Mouse (Mus musculus): ENCODE data around the gene Smco2.
"Not testable (repeated sequence)": the region's sequence is repeated elsewhere in the genome, so short reads cannot be mapped to it uniquely, and the experiment has no call there.

Smco2 gene

DNA sequence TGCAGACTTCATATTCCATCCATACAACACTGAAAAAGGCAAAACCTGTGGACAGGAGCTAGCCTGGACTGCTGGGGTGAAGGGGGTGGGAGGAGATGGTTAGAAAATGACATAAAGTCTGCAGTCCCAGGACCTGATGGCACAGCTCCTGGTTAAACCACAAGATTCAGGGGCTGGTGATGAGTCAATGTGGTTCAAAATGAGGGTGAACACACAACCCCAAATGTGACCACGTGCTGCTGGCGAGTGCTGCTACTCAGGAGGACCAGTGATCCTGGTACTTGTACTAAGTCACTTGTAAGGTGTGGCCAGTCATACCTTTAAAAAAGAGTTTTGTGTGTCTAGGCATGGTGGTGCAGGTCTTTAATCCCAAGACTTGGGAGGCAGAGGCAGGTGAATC, 13.2 kb downstream of the Smco2 start:
- no peak for DNase-seq

DNA sequence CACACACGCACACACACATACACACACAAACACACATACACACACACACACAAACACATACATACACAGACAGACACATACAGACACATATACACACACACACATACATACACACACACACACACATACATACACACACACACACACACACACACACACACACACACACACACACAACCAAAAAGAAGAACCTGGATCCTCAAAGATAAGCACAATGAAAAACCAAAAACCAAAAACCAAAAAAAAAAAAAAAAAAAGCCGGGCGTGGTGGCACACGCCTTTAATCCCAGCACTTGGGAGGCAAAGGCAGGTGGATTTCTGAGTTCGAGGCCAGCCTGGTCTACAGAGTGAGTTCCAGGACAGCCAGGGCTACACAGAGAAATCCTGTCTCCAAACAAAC, 14.5 kb downstream of the Smco2 start:
- not testable (repeated sequence) for DNase-seq

DNA sequence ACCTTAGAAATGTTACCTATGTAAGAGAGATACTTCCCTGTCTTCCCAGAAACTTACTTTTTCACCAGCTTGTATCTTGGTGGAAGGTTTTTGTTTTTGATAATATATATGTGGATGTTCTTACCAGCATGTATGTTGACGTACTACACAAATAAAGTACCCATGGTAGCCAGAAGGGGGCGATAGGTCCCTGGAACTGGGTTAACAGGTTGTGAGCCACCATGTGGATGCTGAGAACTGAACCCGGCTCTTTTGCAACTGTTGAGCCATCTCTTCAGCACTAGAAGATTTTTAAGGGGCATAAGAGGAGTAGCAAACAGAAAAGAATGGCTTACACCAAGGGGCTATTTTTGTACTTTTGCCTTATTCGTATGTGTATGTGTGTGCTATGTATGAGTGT, 15.8 kb downstream of the Smco2 start:
- DNase-seq = peak; percentile 20

DNA sequence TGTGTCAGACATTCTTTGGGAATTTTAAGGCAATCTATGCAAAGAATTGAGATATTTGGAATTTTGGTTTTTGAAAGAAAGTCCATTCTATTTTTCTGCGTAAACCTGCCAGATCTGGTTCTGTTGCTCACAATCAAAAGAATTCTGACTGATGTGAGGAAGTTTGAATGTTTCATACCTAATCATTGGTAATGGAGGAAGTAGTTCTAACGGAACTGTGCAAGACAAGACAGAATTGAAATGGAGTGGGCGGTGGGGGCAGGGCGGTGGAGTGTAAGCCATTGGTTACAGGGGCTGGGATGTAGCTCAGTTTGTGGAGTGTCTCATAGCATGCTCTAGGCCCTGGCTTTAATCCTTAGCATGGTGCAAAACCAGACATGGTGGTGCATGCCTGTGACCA, 22.1 kb downstream of the Smco2 start:
- DNase-seq = peak; percentile 12

DNA sequence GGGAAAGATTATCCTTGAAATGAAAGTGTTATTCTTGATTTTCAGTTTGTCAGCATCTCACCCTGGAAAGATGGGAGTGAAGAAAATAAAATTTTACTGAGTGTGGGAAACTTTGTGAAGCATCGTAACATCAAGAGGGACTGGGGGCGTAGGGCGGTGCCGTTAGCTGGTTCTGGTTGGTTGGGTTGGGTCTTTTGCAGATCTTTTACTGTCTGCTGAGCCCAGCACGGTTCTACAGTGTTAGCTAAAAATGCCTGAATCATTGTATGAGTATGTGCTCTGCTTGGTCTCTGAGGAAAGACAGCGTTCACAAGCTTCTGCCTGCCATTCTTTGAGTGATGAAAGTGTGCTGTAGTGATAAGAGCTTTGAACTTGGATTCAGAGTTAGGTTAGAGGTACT, 24.5 kb downstream of the Smco2 start:
- DNase-seq = no peak

DNA sequence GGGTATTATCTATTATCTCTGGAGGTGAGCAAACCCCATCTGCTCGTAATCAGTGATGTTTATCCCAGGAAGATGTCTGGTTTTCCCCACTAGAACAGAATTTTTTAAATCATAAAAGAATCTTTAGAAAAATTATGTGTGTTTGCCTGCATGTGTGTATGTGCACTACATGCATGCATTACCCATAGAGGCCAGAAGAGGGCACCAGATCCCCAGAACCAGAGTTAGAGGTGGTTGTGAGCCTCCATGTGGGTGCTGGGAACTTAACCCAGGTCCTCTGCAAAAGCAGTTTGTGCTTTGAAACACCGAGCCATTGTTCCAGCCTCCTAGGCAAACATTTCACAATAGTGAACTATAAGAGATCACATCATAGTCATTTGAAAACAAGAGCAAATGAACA, 26.9 kb downstream of the Smco2 start:
- DNase-seq = no peak

DNA sequence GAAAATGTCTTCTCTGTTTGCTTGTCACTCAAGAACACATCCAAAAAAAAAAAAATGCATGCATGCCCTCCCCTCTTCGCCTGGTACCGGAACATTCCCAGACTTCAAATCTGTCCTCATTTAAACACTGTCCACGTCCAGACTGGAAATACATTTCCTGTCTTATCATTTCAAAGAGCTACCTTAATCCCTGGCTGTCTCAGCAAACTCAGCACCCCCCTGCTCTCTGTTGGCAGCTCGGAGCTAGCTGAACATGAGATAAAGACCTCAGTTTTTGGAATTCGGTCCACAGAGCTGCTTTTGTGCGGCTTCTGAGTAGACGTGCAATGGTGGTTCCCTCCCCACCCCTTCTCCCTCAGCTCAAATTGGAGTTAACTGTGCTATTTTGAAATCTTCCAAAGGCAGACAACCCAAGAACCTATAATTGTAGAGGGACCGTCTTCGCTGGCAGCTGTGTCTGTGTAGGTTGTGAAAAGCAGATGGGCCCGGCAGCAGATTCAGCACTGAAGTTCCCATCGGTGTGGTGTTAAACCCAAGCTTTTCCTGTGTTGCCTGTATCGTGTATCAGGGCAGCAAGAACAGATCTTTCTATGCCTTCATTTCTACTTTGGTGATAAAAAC, 27.6 kb downstream of the Smco2 start:
- no peak for DNase-seq

DNA sequence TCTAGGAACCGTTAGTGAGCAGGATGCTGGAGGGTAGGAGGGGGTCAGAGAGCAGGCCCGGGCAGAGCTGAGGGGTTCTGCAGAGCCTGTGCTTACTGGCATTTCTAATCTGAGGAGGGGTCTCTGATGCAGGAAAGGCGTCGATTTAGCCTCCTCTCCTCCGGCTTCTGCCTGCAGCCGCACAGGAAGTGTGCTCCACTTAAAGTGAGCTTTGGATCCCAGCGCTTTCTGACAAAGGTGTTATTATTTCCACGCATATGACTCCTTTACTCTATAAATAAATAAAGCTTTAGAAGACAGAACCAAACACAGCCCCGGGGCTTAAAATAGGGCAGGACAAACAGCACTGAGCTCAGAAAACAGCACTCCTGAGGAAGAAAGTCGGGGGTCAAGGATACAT, 29.0 kb downstream of the Smco2 start:
- DNase-seq = no peak

DNA sequence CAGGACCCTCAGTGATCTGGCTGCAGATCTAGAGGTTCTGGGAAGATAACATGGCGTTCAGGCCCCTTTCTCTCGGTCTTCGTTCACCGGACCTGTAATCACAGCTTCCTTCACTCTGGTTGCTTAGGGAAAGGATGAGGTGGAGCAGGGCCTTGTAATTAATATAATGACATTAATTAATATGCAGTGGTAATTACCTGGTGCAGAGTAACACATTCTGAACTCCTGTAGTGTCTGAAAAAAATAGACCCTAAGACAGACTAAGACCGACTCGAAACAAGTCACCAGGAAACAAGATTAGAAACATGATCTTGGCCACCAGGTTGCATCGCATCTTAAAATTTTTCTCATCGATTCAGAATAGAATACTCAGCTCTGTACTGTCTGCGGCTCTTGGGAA, 30.0 kb downstream of the Smco2 start:
- DNase-seq = no peak

DNA sequence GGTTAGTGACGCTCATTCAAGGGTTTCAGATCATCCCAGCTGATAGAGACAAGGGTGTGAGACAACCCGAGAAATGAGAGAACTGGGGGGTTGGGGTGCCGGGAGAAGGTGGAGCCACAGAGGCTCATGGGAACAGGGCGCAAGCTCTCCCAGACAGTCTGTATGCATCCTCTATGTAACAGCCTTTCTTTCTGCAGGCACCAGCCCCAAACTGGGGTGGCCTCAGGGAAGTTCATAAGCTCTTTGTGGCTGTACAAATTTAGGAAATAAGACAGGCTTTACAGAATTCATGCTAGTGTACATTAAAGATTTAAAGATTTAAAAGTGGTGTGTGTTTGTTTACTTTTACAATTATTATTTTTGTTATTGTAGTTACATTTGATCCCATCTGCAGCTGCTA, 30.4 kb downstream of the Smco2 start:
- no peak for DNase-seq

DNA sequence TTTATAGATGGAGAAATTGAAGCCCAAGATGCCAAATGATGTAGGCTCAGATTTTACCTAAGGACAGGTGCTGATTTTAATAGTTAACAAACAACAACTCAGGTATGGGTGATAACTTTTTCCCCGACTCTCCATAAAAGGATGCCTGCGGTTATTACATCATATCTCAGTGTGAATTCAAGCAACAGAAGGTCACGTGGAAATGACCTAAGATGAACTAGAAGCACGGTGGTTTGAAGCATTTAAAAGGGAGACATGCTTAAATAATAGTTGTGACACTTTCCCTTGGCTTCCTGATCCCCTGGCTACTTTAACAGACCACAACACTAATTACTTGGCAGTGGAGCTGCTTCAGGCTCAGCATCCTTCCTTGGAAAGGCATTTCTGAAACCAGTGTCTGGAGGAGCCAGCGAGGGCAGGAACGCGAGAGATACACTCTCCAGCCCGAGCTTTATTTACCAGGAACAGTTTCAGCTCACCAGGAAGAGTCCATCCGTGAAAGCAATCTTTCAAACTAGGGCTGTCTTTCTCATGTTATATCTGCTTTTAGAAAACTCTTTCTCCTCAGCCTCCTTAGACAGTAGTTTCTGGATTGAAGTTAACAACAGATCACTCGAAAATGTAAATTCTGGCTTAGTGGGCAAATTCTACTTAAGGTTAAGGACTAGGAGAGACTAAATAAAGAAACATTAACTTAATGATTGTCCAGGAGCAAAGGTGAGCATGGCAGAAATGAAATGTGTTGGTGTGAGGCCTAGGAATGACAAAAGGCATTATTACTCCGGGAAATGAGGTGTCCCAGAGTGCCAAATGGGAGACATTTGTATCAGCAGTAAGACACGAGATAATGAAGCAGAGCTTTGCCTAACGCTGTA, 32.2 kb downstream of the Smco2 start:
- DNase-seq = no peak

DNA sequence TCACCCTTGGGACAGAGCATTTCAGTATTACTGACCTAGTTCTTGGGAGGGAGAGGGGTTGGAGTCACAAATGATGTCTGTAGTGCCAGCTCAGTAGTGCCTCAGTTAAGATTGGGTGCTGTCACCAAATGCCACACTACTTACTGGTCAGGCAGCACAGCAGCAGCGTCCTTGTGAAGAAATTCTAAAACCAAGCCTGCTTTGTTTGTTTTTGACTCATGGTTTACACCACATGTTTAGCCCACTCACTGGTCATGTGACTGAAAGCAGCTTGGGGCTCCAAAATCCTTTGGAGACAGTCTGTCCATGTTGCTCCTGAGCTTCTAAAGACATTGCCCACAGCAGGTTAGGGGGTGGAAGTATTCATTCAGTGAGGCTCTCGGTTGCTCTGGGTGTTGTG, 33.5 kb downstream of the Smco2 start:
- no peak for DNase-seq

DNA sequence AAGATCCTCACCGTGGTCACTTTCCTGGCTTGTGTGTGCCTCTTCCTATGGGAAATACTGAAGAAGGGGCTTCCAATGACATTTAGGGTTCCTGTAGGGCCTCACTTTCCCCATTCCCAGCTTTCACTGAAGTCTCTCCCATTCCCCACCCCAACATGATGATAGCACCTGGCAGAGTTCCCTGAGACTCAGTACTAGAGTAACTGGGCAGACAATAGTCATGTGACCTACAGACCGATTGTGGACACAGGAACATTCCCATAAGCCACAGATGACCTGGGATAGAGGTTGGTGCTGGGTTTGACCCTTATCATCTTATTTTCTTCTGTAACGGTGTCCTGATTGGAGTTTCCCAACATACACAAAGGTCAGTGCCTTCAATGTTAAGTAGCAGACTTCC, 34.3 kb downstream of the Smco2 start:
- DNase-seq = no peak

DNA sequence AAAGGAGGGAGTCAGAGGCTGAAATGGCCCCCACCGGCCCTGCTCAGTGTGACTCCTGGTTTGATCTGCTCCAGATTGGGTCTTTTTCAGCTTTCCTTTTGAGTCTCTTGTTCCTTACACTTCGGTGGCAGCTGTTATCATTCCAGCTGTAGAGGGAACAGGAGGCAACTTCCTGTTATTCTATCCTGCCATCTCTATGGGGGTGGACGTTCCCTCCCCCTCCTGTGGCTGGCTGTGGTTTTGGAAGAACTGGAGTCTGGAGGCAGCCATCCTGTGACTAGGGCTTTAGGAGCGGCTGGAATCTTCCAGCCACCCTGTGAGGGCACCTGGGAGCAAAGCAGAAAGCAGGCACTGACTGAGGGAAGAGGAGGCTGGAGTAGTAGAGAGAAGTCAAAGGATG, 34.9 kb downstream of the Smco2 start:
- DNase-seq = no peak

DNA sequence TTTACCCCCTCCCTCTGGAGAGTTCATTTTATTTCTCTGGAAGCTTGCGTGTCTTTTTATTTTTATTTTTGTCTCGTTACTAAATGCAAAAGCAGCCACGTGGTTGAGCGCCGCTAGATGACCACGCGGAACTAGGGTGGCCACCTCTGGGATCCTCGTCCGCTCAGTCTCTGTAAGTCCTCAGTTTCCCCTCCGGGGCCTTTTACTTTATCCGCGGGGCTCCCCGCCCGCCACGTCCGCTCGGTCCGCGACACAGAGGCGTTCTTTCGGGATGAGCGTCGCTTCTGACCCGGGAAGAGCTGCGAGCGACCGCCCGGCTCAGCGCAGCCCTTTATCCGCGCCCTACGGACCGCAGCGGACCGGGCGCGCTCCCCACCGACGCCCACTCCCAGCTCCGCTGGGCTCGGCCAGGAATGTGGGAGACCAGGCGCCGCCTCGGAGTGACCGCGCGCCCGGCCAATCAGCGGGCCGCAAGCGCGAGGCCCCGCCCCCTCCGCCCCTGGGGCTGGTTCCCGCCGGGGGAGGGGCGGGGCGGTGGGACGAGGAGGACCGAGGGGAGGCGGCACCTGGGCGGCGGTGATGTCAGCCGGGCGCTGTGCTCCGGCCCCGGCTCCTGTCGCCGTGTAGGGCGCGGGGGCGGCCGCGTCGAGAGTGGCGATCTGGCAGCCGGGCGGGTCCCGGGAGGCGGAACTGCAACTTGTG, 38.2 kb downstream of the Smco2 start, which contains the start of gene Ppfibp1:
TSS of gene Ppfibp1 (plus strand) at position 530 of the 702 bp plus-strand sequence.
- peak; percentile 95 for DNase-seq

DNA sequence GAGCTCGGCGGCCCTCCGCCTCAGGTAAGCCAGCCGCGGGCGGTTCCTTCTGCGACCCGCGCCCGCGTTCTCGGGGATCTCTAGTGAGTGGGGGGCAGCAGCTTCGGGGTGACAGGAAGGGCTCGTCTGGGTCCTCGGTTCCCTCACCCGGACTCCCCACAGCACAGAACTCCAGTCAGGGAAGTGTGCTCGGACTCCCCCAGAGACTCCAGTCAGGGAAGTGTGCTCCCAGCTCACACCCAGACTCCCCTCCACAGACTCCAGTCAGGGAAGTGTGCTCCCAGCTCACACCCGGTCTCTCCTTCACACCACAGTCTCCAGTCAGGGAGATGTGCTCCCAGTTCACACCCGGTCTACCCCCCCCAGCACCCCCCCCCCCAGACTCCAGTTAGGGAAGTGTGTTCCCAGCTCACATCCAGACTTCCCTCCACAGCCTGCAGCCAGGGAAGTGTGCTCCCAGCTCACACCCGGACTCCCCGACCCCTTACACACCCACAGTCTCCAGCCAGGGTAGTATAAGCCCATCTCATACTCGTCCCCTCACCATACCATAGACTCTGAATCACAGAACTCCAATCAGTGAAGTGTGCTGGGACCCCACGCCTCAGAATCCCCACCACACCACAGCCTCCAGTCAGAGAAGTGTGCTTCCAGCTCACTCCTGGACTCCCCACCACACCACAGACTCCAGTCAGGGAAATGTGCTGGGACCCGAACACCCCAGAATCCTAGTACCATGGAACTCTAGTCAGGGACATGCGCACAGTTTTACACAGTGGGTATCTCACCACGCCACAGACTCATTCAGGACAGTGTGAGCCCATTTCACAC, 39.0 kb downstream of the Smco2 start:
- DNase-seq = peak; percentile 10

DNA sequence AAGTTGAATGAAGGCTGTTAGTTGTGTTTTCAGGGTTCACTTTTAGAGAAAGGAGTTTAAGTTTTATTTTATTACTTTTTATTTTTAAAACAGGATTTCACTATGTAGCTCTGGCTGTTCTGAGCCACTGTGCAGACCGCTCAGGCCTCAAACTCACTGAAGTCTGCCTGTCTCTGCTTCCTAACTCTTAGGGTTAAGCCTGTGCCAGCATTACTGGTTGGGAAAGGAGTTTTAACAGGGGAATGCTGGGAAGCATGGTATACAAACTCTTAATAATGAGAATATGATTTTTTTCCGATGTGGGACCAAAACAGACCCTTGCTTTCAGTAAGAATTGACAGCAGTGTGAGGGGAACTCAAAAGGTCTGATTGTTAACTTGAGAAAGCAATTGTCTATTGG, 40.3 kb downstream of the Smco2 start:
- DNase-seq = no peak

DNA sequence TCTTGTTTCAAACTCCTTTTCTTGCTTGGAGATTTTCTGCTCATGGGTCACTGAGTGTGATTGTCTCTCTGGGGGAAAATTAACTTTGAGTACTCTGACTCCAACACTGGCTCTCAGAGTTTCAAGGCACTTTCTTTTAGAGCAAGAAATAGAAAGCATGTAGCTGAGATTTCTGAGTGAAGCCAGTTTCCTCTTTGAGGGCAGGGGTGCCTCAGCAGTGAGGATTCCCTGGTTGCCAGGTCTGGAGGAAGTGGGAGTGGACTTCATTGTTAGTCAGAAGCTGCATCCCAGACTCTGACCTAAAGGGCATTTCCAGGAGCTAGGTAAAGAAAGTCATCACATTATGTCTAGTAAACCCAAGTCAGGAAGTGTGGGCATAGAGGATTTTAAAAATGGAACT, 40.7 kb downstream of the Smco2 start:
- DNase-seq = no peak

DNA sequence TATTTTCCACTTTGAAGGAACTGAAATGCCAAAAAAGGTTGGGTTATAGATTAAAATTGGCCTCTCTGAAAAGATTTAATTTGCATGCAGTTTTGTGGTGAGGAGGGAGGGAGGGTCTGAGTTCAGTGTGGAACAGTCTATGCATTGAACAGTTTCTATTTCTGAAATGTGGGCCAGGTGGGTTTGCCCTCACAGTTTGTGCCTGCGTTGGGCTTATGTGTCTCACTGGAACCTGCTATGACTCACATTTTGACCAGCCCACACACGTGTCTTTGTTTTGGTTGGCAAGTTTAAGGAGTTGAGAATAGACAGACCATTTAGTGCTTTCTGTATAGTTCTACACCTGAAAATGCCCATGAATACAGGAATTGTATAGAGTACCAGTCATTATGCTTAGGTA, 44.0 kb downstream of the Smco2 start:
- DNase-seq = no peak

DNA sequence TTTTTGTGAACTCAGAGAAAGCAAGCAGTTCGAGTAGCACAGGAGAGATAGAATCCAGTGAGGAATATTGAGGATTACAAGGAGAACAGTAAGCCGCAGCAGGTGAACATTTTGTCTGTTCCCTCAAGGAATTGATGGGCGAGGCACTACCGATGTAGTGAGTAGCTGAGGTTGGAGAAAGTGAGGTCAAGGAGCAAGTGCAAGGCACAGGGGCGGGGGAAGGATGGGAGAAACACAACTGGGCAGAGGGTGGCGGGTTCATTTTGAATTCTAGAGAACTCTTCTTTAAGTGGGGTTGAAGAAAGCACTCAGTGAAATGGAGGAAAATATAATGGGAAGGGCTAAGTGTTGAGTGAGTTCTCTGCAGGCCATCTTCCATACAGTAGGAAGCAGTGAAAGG, 48.8 kb downstream of the Smco2 start:
- DNase-seq = no peak

DNA sequence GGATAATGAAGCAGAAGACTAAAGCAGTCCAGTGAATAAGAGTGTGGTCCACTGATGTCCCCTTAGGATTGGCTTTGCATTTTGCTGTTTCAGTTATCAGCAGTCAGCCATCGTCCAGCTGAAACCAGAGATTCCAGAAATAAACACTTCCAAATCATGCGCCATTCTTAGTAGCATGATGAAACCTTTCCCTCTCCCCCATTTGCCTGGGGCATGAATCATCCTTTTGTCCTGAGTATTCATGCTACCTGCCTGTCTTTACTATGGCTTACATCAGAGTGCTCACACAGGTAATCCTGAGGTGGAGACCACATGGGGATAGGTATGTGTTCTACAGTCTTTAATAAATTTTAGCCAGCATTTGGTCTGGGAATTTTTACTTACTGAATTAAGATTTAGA, 49.7 kb downstream of the Smco2 start:
- no peak for DNase-seq

DNA sequence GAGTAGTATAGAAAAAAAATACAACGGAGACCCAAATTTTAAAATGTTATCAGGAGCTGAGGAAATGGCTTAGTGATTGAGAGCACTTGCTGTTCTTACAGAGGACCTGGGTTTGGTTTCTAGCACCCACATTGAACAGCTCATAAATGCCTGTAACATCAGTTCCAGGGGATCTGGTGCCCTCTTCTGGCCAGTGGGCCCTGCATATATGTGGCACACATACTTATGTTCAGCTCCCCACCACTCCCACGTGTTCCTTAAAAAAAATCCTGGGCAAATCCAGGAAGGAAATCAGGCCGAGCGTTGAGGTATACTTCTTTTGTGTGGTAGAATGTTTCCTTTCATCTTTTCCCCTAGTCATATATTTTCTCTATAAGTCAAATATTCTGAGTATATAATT, 52.0 kb downstream of the Smco2 start:
- DNase-seq = no peak

DNA sequence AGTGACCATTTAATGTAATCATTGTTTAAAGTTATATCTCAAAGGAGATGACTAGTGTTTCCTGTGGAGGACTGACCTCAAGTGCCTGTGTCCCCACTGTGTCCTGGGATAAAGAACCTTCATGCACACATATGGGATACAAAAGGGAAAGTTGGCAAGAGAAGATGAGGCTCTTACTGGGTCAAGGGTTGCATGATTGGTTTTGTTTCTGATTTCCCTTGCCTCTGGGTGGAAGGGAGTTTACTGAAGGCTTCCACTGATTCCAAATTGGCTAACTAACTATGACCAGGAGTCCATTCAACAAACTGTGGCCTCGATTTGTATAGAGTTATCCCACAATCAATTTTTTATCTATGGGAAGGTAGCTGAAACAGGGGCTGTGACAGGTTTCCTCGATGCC, 53.7 kb downstream of the Smco2 start:
- no peak for DNase-seq

Measured in thymus, postnatal 14 days (tissue).